ENCODE assay signal across 7 mouse cellular contexts in genomic region chr5:107221892-107222669, GRCm38 (mm10).
A peak's percentile ranks its signal among the peaks of the same experiment; 100 is the strongest.
DNase-seq lines count a peak whose midpoint lies in the region; ATAC-seq and TF ChIP-seq lines count a peak whose summit lies in the region.

No protein-coding gene starts in this region.

- H3K36me3 ChIP-seq in lung, embryonic 14.5 days (ENCODE audit: insufficient read depth): no peaks in the 10 kb centered on the region; the same call in 1 of the 2 replicates
- H3K36me3 ChIP-seq in embryonic facial prominence, embryonic 10.5 days (replicated peaks): no peaks in the 10 kb centered on the region
- no peaks in the 10 kb centered on the region for H3K36me3 ChIP-seq in hindbrain, postnatal 0 days (ENCODE audit: insufficient read depth, low read length)
- no peaks in the 10 kb centered on the region for H3K36me3 ChIP-seq in neural tube, embryonic 12.5 days
- H3K36me3 ChIP-seq in forebrain, embryonic 13.5 days (ENCODE audit: poor library complexity, severe bottlenecking): no peaks in the 10 kb centered on the region

- H3K4me1 ChIP-seq in lung, embryonic 14.5 days (ENCODE audit: insufficient read depth): peaks cover 20% of the 10 kb centered on the region
- H3K4me1 ChIP-seq in lung, adult 2 months (ENCODE audit: control insufficient read depth, insufficient read depth, low read length): peaks cover 26% of the 10 kb centered on the region
- peaks cover 71% of the 10 kb centered on the region for H3K4me1 ChIP-seq in embryonic facial prominence, embryonic 10.5 days
- H3K4me1 ChIP-seq in hindbrain, postnatal 0 days (ENCODE audit: insufficient read depth, low read length): peaks cover 10% of the 10 kb centered on the region
- peaks cover 21% of the 10 kb centered on the region for H3K4me1 ChIP-seq in neural tube, embryonic 12.5 days
- H3K4me1 ChIP-seq in forebrain, embryonic 13.5 days: peaks cover 12% of the 10 kb centered on the region

- H3K4me3 ChIP-seq in lung, embryonic 14.5 days (ENCODE audit: low read depth, low read length): no peak overlapping the region
- no peak overlapping the region for H3K4me3 ChIP-seq in lung, adult 2 months (replicated peaks; ENCODE audit: extremely low read depth, low read depth, low read length)
- no peak overlapping the region; the same call in 1 of the 2 replicates for H3K4me3 ChIP-seq in embryonic facial prominence, embryonic 10.5 days
- no peak overlapping the region for H3K4me3 ChIP-seq in hindbrain, postnatal 0 days (ENCODE audit: low read length)
- H3K4me3 ChIP-seq in neural tube, embryonic 12.5 days: no peak overlapping the region
- no peak overlapping the region for H3K4me3 ChIP-seq in forebrain, embryonic 13.5 days

- no peak overlapping the region for H3K4me2 ChIP-seq in lung, embryonic 14.5 days
- H3K4me2 ChIP-seq in hindbrain, postnatal 0 days (ENCODE audit: low read depth, low read length): no peak overlapping the region
- peak overlapping the region; percentile 26 for H3K4me2 ChIP-seq in neural tube, embryonic 12.5 days (replicated peaks)
- H3K4me2 ChIP-seq in forebrain, embryonic 13.5 days: no peak overlapping the region

- 42% methylated on average over 17 of the region's 17 CpGs for WGBS in lung, embryonic 14.5 days
- WGBS in lung, adult 2 months: 49% methylated on average over 17 of the region's 17 CpGs
- 52% methylated on average over 17 of the region's 17 CpGs for WGBS in embryonic facial prominence, embryonic 10.5 days
- WGBS in hindbrain, postnatal 0 days: 42% methylated on average over 17 of the region's 17 CpGs
- 42% methylated on average over 17 of the region's 17 CpGs for WGBS in neural tube, embryonic 12.5 days
- WGBS in forebrain, embryonic 13.5 days: 71% methylated on average over 17 of the region's 17 CpGs

- H3K27ac ChIP-seq in lung, embryonic 14.5 days (ENCODE audit: low read depth): peak overlapping the region; percentile 67
- H3K27ac ChIP-seq in embryonic facial prominence, embryonic 10.5 days (replicated peaks): peak overlapping the region; percentile 60; the same call in 1 of the 2 replicates
- H3K27ac ChIP-seq in hindbrain, postnatal 0 days: no peak overlapping the region
- H3K27ac ChIP-seq in neural tube, embryonic 12.5 days: no peak overlapping the region
- no peak overlapping the region for H3K27ac ChIP-seq in forebrain, embryonic 13.5 days

- no peak for TF ChIP-seq CTCF in lung, embryonic 14.5 days (IDR thresholded peaks at IDR 0.05; ENCODE audit: low read depth)
- TF ChIP-seq CTCF in lung, adult 2 months (IDR thresholded peaks at IDR 0.05; ENCODE audit: insufficient read depth, low read length): no peak
- TF ChIP-seq CTCF in hindbrain, postnatal 0 days (IDR thresholded peaks at IDR 0.05; ENCODE audit: low read depth): no peak

- peak; percentile 87 for DNase-seq in lung, embryonic 14.5 days
- DNase-seq in lung, adult 2 months: no peak
- peak; percentile 61 for DNase-seq in embryonic facial prominence, embryonic 10.5 days (ENCODE audit: low spot score)
- peak; percentile 39 for DNase-seq in hindbrain, postnatal 0 days (ENCODE audit: low spot score)
- DNase-seq in layer of hippocampus, postnatal 10 days (ENCODE audit: low spot score in 2 of 2): no peak

- H3K9me3 ChIP-seq in lung, embryonic 14.5 days (ENCODE audit: low read depth, low read length): no peaks in the 10 kb centered on the region
- no peaks in the 10 kb centered on the region for H3K9me3 ChIP-seq in embryonic facial prominence, embryonic 10.5 days
- no peaks in the 10 kb centered on the region for H3K9me3 ChIP-seq in hindbrain, postnatal 0 days (ENCODE audit: low read length)
- H3K9me3 ChIP-seq in neural tube, embryonic 12.5 days: no peaks in the 10 kb centered on the region
- no peaks in the 10 kb centered on the region for H3K9me3 ChIP-seq in forebrain, embryonic 13.5 days (replicated peaks)

- H3K9ac ChIP-seq in lung, embryonic 14.5 days: no peak overlapping the region
- H3K9ac ChIP-seq in hindbrain, postnatal 0 days (replicated peaks; ENCODE audit: low read length): no peak overlapping the region
- no peak overlapping the region for H3K9ac ChIP-seq in neural tube, embryonic 12.5 days
- no peak overlapping the region for H3K9ac ChIP-seq in forebrain, embryonic 13.5 days

- TF ChIP-seq POLR2A in lung, adult 2 months (IDR thresholded peaks at IDR 0.05; ENCODE audit: borderline replicate concordance, extremely low read depth, low read depth, low read length): no peak

- H3K27me3 ChIP-seq in lung, embryonic 14.5 days (ENCODE audit: insufficient read depth, low read length): no peaks in the 10 kb centered on the region
- H3K27me3 ChIP-seq in embryonic facial prominence, embryonic 10.5 days (replicated peaks; ENCODE audit: low read depth, poor library complexity, severe bottlenecking): no peaks in the 10 kb centered on the region
- H3K27me3 ChIP-seq in hindbrain, postnatal 0 days (ENCODE audit: insufficient read depth, low read length): no peaks in the 10 kb centered on the region
- H3K27me3 ChIP-seq in neural tube, embryonic 12.5 days (replicated peaks): no peaks in the 10 kb centered on the region; the same call in 1 of the 2 replicates
- peaks cover 18% of the 10 kb centered on the region; the same call in 1 of the 2 replicates for H3K27me3 ChIP-seq in forebrain, embryonic 13.5 days

- 0 out of 2 replicates have a peak, but pooled peaks have one; percentile 35 for ATAC-seq in lung, embryonic 14.5 days (ENCODE audit: insufficient read depth)
- no peak for ATAC-seq in hindbrain, postnatal 0 days
- ATAC-seq in neural tube, embryonic 12.5 days (ENCODE audit: low FRiP score, low read depth): peak; percentile 82
- ATAC-seq in forebrain, embryonic 13.5 days: no peak

Comparison
In these comparisons a context has a peak if more than half of its experiments do, and no peak if none do; other contexts are left out.
1. DNase-seq: peak in lung, embryonic 14.5 days (single experiment), embryonic facial prominence, embryonic 10.5 days (single experiment) and hindbrain, postnatal 0 days (single experiment); none in lung, adult 2 months (single experiment) and layer of hippocampus, postnatal 10 days (0 of 2).
2. ATAC-seq: peak in lung, embryonic 14.5 days (single experiment) and neural tube, embryonic 12.5 days (single experiment); none in hindbrain, postnatal 0 days (single experiment) and forebrain, embryonic 13.5 days (single experiment).
3. H3K27ac ChIP-seq: peak in lung, embryonic 14.5 days (single experiment) and embryonic facial prominence, embryonic 10.5 days (single experiment); none in hindbrain, postnatal 0 days (single experiment), neural tube, embryonic 12.5 days (single experiment) and forebrain, embryonic 13.5 days (single experiment).